Mouse (Mus musculus): ENCODE results near the gene Alyref. TPM values are rescaled to one million over a fixed set of nuclear protein-coding genes. Genes with fewer than 3 reads are reported as not detected.
A peak's percentile ranks its signal among the peaks of the same experiment; 100 is the strongest.
"Not testable (repeated sequence)": the region's sequence is repeated elsewhere in the genome, so short reads cannot be mapped to it uniquely, and the experiment has no call there.

The Alyref gene
- polyA plus RNA-seq, 1 experiment from 2014 or later = 820 TPM

GRCm38 (mm10) chr11:120558843-120559242, 39.3 kb downstream of the Alyref start:
- 91% methylated on average over 6 of the region's 6 CpGs for WGBS
- not testable (repeated sequence) for H3K27ac ChIP-seq (ENCODE audit: low read depth, low read length); DNase-seq (ENCODE audit: low spot score, missing footprints); H3K27me3 ChIP-seq (ENCODE audit: control insufficient read depth, insufficient read depth, low read length); H3K9me3 ChIP-seq (ENCODE audit: control insufficient read depth, low read length); H3K4me1 ChIP-seq (ENCODE audit: control insufficient read depth, insufficient read depth, low read length); H3K9ac ChIP-seq (ENCODE audit: low read length); H3K4me2 ChIP-seq; ATAC-seq (ENCODE audit: low FRiP score); H3K4me3 ChIP-seq (ENCODE audit: low read depth, low read length)
- peaks cover 34% of the 10 kb centered on the region for H3K36me3 ChIP-seq (ENCODE audit: control insufficient read depth, insufficient read depth, low read length)

- DNase-seq (ENCODE audit: low spot score, missing footprints) = no peak
- Histone ChIP-seq H3K4me3 (ENCODE audit: low read depth, low read length) (no peak overlapping the region), H3K4me1 (ENCODE audit: control insufficient read depth, insufficient read depth, low read length) (no peaks in the 10 kb centered on the region), H3K27ac (ENCODE audit: low read depth, low read length) (no peak overlapping the region), H3K9ac (ENCODE audit: low read length) (no peak overlapping the region), H3K4me2 (no peak overlapping the region), H3K9me3 (ENCODE audit: control insufficient read depth, low read length) (no peaks in the 10 kb centered on the region), H3K36me3 (ENCODE audit: control insufficient read depth, insufficient read depth, low read length) (peaks cover 4% of the 10 kb centered on the region), H3K27me3 (ENCODE audit: control insufficient read depth, insufficient read depth, low read length) (no peaks in the 10 kb centered on the region)
- 80% methylated on average over 2 of the region's 2 CpGs for WGBS
- no peak for ATAC-seq (ENCODE audit: low FRiP score)
Observed at GRCm38 (mm10) chr11:120555260-120555659, 42.9 kb downstream of the Alyref start.

GRCm38 (mm10) chr11:120554834-120555233, 43.3 kb downstream of the Alyref start:
- WGBS = 83% methylated on average over 7 of the region's 7 CpGs

GRCm38 (mm10) chr11:120552736-120553135, 45.4 kb downstream of the Alyref start:
- no peak overlapping the region for H3K4me3 ChIP-seq (ENCODE audit: low read depth, low read length)
- H3K36me3 ChIP-seq (ENCODE audit: control insufficient read depth, insufficient read depth, low read length) = no peaks in the 10 kb centered on the region
- H3K4me1 ChIP-seq (ENCODE audit: control insufficient read depth, insufficient read depth, low read length) = peaks cover 16% of the 10 kb centered on the region
- whole genome bisulfite sequencing = 77% methylated on average over 5 of the region's 5 CpGs
- no peak overlapping the region for H3K27ac ChIP-seq (ENCODE audit: low read depth, low read length)
- DNase-seq (ENCODE audit: low spot score, missing footprints) = no peak
- ATAC-seq (ENCODE audit: low FRiP score) = no peak
- no peak overlapping the region for H3K4me2 ChIP-seq
- H3K9me3 ChIP-seq (ENCODE audit: control insufficient read depth, low read length) = no peaks in the 10 kb centered on the region
- H3K27me3 ChIP-seq (ENCODE audit: control insufficient read depth, insufficient read depth, low read length) = no peaks in the 10 kb centered on the region
- no peak overlapping the region for H3K9ac ChIP-seq (ENCODE audit: low read length)

More at GRCm38 (mm10) chr11:120554834-120555233, 43.3 kb downstream of the Alyref start:
- Histone ChIP-seq H3K9ac (ENCODE audit: low read length) (no peak overlapping the region), H3K4me1 (ENCODE audit: control insufficient read depth, insufficient read depth, low read length) (peaks cover 4% of the 10 kb centered on the region), H3K9me3 (ENCODE audit: control insufficient read depth, low read length) (no peaks in the 10 kb centered on the region), H3K27ac (ENCODE audit: low read depth, low read length) (no peak overlapping the region), H3K36me3 (ENCODE audit: control insufficient read depth, insufficient read depth, low read length) (peaks cover under 1% of the 10 kb centered on the region; the same call in 1 of the 2 replicates), H3K4me2 (no peak overlapping the region), H3K4me3 (ENCODE audit: low read depth, low read length) (no peak overlapping the region), H3K27me3 (ENCODE audit: control insufficient read depth, insufficient read depth, low read length) (no peaks in the 10 kb centered on the region)
- DNase-seq (ENCODE audit: low spot score, missing footprints) = no peak
- no peak for ATAC-seq (ENCODE audit: low FRiP score)

- Histone ChIP-seq H3K9ac (ENCODE audit: low read length) (peak within 1 kb of the TSS; percentile 94), H3K27ac (ENCODE audit: low read depth, low read length) (no peak within 1 kb of the TSS), H3K4me3 (ENCODE audit: low read depth, low read length) (peak within 1 kb of the TSS; percentile 98), H3K4me1 (ENCODE audit: control insufficient read depth, insufficient read depth, low read length) (peaks cover 16% of the 10 kb centered on the region), H3K36me3 (ENCODE audit: control insufficient read depth, insufficient read depth, low read length) (no peaks in the 10 kb centered on the region), H3K27me3 (ENCODE audit: control insufficient read depth, insufficient read depth, low read length) (no peaks in the 10 kb centered on the region), H3K4me2 (peak within 1 kb of the TSS; percentile 90), H3K9me3 (ENCODE audit: control insufficient read depth, low read length) (no peaks in the 10 kb centered on the region)
- ATAC-seq (ENCODE audit: low FRiP score) (no peak), DNase-seq (ENCODE audit: low spot score, missing footprints) (no peak)
- 94% methylated on average over 28 of the region's 28 CpGs for WGBS
Observed at GRCm38 (mm10) chr11:120550810-120551440, 47.2 kb downstream of the Alyref start, which contains the start of gene Ppp1r27. TSS of gene Ppp1r27 (minus strand) at chr11:120551132.

- H3K27ac ChIP-seq (ENCODE audit: low read depth, low read length) = no peak overlapping the region
- 0 out of 2 replicates have a peak, but pooled peaks have one; percentile 31 for ATAC-seq (ENCODE audit: low FRiP score)
Observed at GRCm38 (mm10) chr11:120549986-120550809, 48.0 kb downstream of the Alyref start.

GRCm38 (mm10) chr11:120549168-120549945, 48.8 kb downstream of the Alyref start, which contains the start of gene Mcrip1:
TSS of gene Mcrip1 (minus strand) at chr11:120549727.
- WGBS = 1% methylated on average over 84 of the region's 87 CpGs
- ATAC-seq (ENCODE audit: low FRiP score) = peak; percentile 91

More at GRCm38 (mm10) chr11:120549986-120550809, 48.0 kb downstream of the Alyref start:
- Histone ChIP-seq H3K4me1 (ENCODE audit: control insufficient read depth, insufficient read depth, low read length) (peaks cover 16% of the 10 kb centered on the region), H3K9ac (ENCODE audit: low read length) (peak overlapping the region; percentile 94), H3K4me3 (ENCODE audit: low read depth, low read length) (peak overlapping the region; percentile 98), H3K4me2 (peak overlapping the region; percentile 90), H3K27me3 (ENCODE audit: control insufficient read depth, insufficient read depth, low read length) (no peaks in the 10 kb centered on the region), H3K36me3 (ENCODE audit: control insufficient read depth, insufficient read depth, low read length) (no peaks in the 10 kb centered on the region), H3K9me3 (ENCODE audit: control insufficient read depth, low read length) (no peaks in the 10 kb centered on the region)
- 78% methylated on average over 11 of the region's 11 CpGs for WGBS
- DNase-seq (ENCODE audit: low spot score, missing footprints) = no peak

GRCm38 (mm10) chr11:120548786-120549167, 49.4 kb downstream of the Alyref start:
- peak overlapping the region; percentile 94 for H3K9ac ChIP-seq (ENCODE audit: low read length)
- H3K4me2 ChIP-seq = peak overlapping the region; percentile 90
- no peaks in the 10 kb centered on the region for H3K9me3 ChIP-seq (ENCODE audit: control insufficient read depth, low read length)
- peaks cover 4% of the 10 kb centered on the region for H3K36me3 ChIP-seq (ENCODE audit: control insufficient read depth, insufficient read depth, low read length)
- ATAC-seq (ENCODE audit: low FRiP score) (no peak), DNase-seq (ENCODE audit: low spot score, missing footprints) (peak; percentile 87)
- peak overlapping the region; percentile 77 for H3K27ac ChIP-seq (ENCODE audit: low read depth, low read length)
- H3K27me3 ChIP-seq (ENCODE audit: control insufficient read depth, insufficient read depth, low read length) = no peaks in the 10 kb centered on the region
- H3K4me1 ChIP-seq (ENCODE audit: control insufficient read depth, insufficient read depth, low read length) = peaks cover 16% of the 10 kb centered on the region
- H3K4me3 ChIP-seq (ENCODE audit: low read depth, low read length) = peak overlapping the region; percentile 98
- WGBS = 37% methylated on average over 7 of the region's 7 CpGs

More at GRCm38 (mm10) chr11:120549168-120549945, 48.8 kb downstream of the Alyref start, which contains the start of gene Mcrip1:
- Histone ChIP-seq H3K4me1 (ENCODE audit: control insufficient read depth, insufficient read depth, low read length) (peaks cover 16% of the 10 kb centered on the region), H3K4me3 (ENCODE audit: low read depth, low read length) (peak within 1 kb of the TSS; percentile 98), H3K4me2 (peak within 1 kb of the TSS; percentile 90), H3K9ac (ENCODE audit: low read length) (peak within 1 kb of the TSS; percentile 94), H3K27me3 (ENCODE audit: control insufficient read depth, insufficient read depth, low read length) (no peaks in the 10 kb centered on the region), H3K27ac (ENCODE audit: low read depth, low read length) (peak within 1 kb of the TSS; percentile 77), H3K36me3 (ENCODE audit: control insufficient read depth, insufficient read depth, low read length) (no peaks in the 10 kb centered on the region; the same call in none of the 2 replicates), H3K9me3 (ENCODE audit: control insufficient read depth, low read length) (no peaks in the 10 kb centered on the region)
- peak; percentile 99 for DNase-seq (ENCODE audit: low spot score, missing footprints)

Measured in midbrain, embryonic 11.5 days (tissue).